Mouse (Mus musculus) megakaryocyte-erythroid progenitor cell, adult 5-6 weeks (primary cell): ENCODE data around the gene Ubxn7. TPM values are rescaled to one million over a fixed set of nuclear protein-coding genes. Genes with fewer than 3 reads are reported as not detected.

Source experiments
- ATAC-seq: replicated peaks from 2 replicates; pipeline ENCODE4 v1.8.0; 2016; ENCODE audit warnings: mild to moderate bottlenecking, inconsistent platforms; ENCODE audit not compliant: severe bottlenecking, poor library complexity, low FRiP score, low TSS enrichment
- total RNA-seq, 2 experiments: library from RNA; stranded (forward) in 1 of 2; stranded (reverse) in 1 of 2; fragments of 200-1000, 215-1000 nt in 1 of 2; fragments of >200 nt in 1 of 2; fragmentation: Nextera tagmentation in 1 of 2; gene quantifications; 2 replicates each; pipeline ENCODE4 v1.2.3; 2014 to 2017

The Ubxn7 gene
- total RNA-seq, 2 experiments from 2014 or later: 22.2 to 32.3 TPM

GRCm38 (mm10) chr16:32427506-32427905 lies 95.4 kb downstream of the Ubxn7 start:
- no peak for ATAC-seq

GRCm38 (mm10) chr16:32430474-32431046 lies 98.5 kb downstream of the Ubxn7 start, which contains the start of gene Pcyt1a:
Gene Pcyt1a (plus strand): TSS chr16:32430921.
- ATAC-seq: peak; percentile 89

- ATAC-seq: peak; percentile 67
Observed at GRCm38 (mm10) chr16:32431047-32431591, 99.1 kb downstream of the Ubxn7 start.

GRCm38 (mm10) chr16:32431926-32432325 lies 99.9 kb downstream of the Ubxn7 start:
- ATAC-seq: no peak

- ATAC-seq: no peak
Observed at GRCm38 (mm10) chr16:32433138-32433537, 101.1 kb downstream of the Ubxn7 start.

GRCm38 (mm10) chr16:32434066-32434465 lies 102.0 kb downstream of the Ubxn7 start:
- ATAC-seq: no peak

- ATAC-seq: no peak
Observed at GRCm38 (mm10) chr16:32434691-32435090, 102.6 kb downstream of the Ubxn7 start.

GRCm38 (mm10) chr16:32436657-32437056 lies 104.6 kb downstream of the Ubxn7 start:
- no peak for ATAC-seq

GRCm38 (mm10) chr16:32437266-32437665 lies 105.2 kb downstream of the Ubxn7 start:
- no peak for ATAC-seq

- no peak for ATAC-seq
Observed at GRCm38 (mm10) chr16:32441432-32441831, 109.4 kb downstream of the Ubxn7 start.

Other genes with a start within 250 kb of the Ubxn7 start
- gene Pigx, start 232.5 kb upstream of the Ubxn7 start, total RNA-seq (2014; fragmentation: Nextera tagmentation): 31.9 and 53.7 TPM in 2 replicates
- 24.8 and 43.2 TPM in 2 replicates for gene Pigx, start 232.5 kb upstream of the Ubxn7 start, total RNA-seq (2017)
- 8.0 and 11.6 TPM in 2 replicates for gene Cep19, start 232.5 kb upstream of the Ubxn7 start, total RNA-seq (2014; fragmentation: Nextera tagmentation)
- 11.7 and 19.5 TPM in 2 replicates for gene Cep19, start 232.5 kb upstream of the Ubxn7 start, total RNA-seq (2017)
- gene Nrros, start 166.7 kb upstream of the Ubxn7 start, total RNA-seq (2014; fragmentation: Nextera tagmentation): 40.4 and 53.3 TPM in 2 replicates
- 33.4 and 40.3 TPM in 2 replicates for gene Nrros, start 166.7 kb upstream of the Ubxn7 start, total RNA-seq (2017)
- gene Bex6, start 152.4 kb upstream of the Ubxn7 start, total RNA-seq (2014; fragmentation: Nextera tagmentation): 0.81 TPM in 1 of 2 replicates, not detected in the other
- gene Bex6, start 152.4 kb upstream of the Ubxn7 start, total RNA-seq (2017): 3.6 TPM in 1 of 2 replicates, not detected in the other
- 17.3 and 20.0 TPM in 2 replicates for gene Fbxo45, start 85.1 kb upstream of the Ubxn7 start, total RNA-seq (2014; fragmentation: Nextera tagmentation)
- 19.4 and 26.9 TPM in 2 replicates for gene Fbxo45, start 85.1 kb upstream of the Ubxn7 start, total RNA-seq (2017)
- gene Wdr53, start 85.0 kb upstream of the Ubxn7 start, total RNA-seq (2014; fragmentation: Nextera tagmentation): 11.8 and 17.1 TPM in 2 replicates
- 15.9 and 21.6 TPM in 2 replicates for gene Wdr53, start 85.0 kb upstream of the Ubxn7 start, total RNA-seq (2017)
- gene Smco1, start 60.8 kb upstream of the Ubxn7 start, total RNA-seq (2014; fragmentation: Nextera tagmentation): not detected in 2 replicates
- not detected in 2 replicates for gene Smco1, start 60.8 kb upstream of the Ubxn7 start, total RNA-seq (2017)
- gene Rnf168, start 54.8 kb upstream of the Ubxn7 start, total RNA-seq (2014; fragmentation: Nextera tagmentation): 23.4 and 23.8 TPM in 2 replicates
- gene Rnf168, start 54.8 kb upstream of the Ubxn7 start, total RNA-seq (2017): 44.0 and 60.6 TPM in 2 replicates
- gene Tm4sf19, start 68.2 kb downstream of the Ubxn7 start, total RNA-seq (2014; fragmentation: Nextera tagmentation): not detected in 2 replicates
- not detected in 2 replicates for gene Tm4sf19, start 68.2 kb downstream of the Ubxn7 start, total RNA-seq (2017)
- gene Tctex1d2, start 87.4 kb downstream of the Ubxn7 start, total RNA-seq (2014; fragmentation: Nextera tagmentation): 7.1 and 11.1 TPM in 2 replicates
- gene Tctex1d2, start 87.4 kb downstream of the Ubxn7 start, total RNA-seq (2017): 14.3 and 17.2 TPM in 2 replicates
- 68.8 and 73.7 TPM in 2 replicates for gene Pcyt1a, start 98.7 kb downstream of the Ubxn7 start, total RNA-seq (2014; fragmentation: Nextera tagmentation)
- gene Pcyt1a, start 98.7 kb downstream of the Ubxn7 start, total RNA-seq (2017): 69.0 and 78.2 TPM in 2 replicates
- gene Slc51a, start 155.6 kb downstream of the Ubxn7 start, total RNA-seq (2014; fragmentation: Nextera tagmentation): 2.7 TPM in 1 of 2 replicates, not detected in the other
- gene Slc51a, start 155.6 kb downstream of the Ubxn7 start, total RNA-seq (2017): 0.53 and 1.3 TPM in 2 replicates
- gene Zdhhc19, start 164.0 kb downstream of the Ubxn7 start, total RNA-seq (2014; fragmentation: Nextera tagmentation): 1.2 TPM in 1 of 2 replicates, not detected in the other
- gene Zdhhc19, start 164.0 kb downstream of the Ubxn7 start, total RNA-seq (2017): not detected in 2 replicates